Mouse (Mus musculus) lung, embryonic 16.5 days (tissue): ENCODE measurements around the gene Rnf123. TPM values are rescaled to one million over a fixed set of nuclear protein-coding genes. Genes with fewer than 3 reads are reported as not detected.

Experiments used
- ATAC-seq: fragments of 200-750 bp; cut with Nextera tagmentation; 2 replicates; pipeline ENCODE4 v1.8.0; 2017; ENCODE audit warnings: low read depth, mild to moderate bottlenecking, moderate library complexity
- H3K27ac ChIP-seq: fragments of 300-500 bp; sonication (generic); 2 replicates; pipeline ENCODE4 v1.5.1; 2014; ENCODE audit warnings: mild to moderate bottlenecking, control low read depth, low read length
- H3K27me3 ChIP-seq: fragments of 300-500 bp; sonication (generic); 2 replicates; pipeline ENCODE4 v1.6.1; 2014; ENCODE audit warnings: low read depth, low read length, mixed read lengths; ENCODE audit not compliant: control insufficient read depth, insufficient read depth
- H3K36me3 ChIP-seq: fragments of 300-500 bp; sonication (generic); 2 replicates; pipeline ENCODE4 v1.6.1; 2014; ENCODE audit warnings: low read length; ENCODE audit not compliant: control insufficient read depth, insufficient read depth
- H3K4me1 ChIP-seq: fragments of 300-500 bp; sonication (generic); replicated peaks from 2 replicates; pipeline ENCODE4 v1.6.1; 2014; ENCODE audit warnings: low read length, mixed read lengths; ENCODE audit not compliant: control insufficient read depth, insufficient read depth
- H3K4me2 ChIP-seq: fragments of 300-500 bp; sonication (generic); 2 replicates; pipeline ENCODE4 v1.6.1; 2014; ENCODE audit warnings: low read depth, low read length, control low read depth
- H3K4me3 ChIP-seq: fragments of 300-500 bp; sonication (generic); 2 replicates; pipeline ENCODE4 v1.5.1; 2014; ENCODE audit warnings: mild to moderate bottlenecking, low read length, control low read depth
- H3K9ac ChIP-seq: fragments of 300-500 bp; sonication (generic); 2 replicates; pipeline ENCODE4 v1.6.1; 2014; ENCODE audit warnings: low read length, control low read depth
- H3K9me3 ChIP-seq: fragments of 300-500 bp; sonication (generic); 2 replicates; pipeline ENCODE4 v1.6.1; 2016; ENCODE audit warnings: low read length; ENCODE audit not compliant: control insufficient read depth
- WGBS: fragments of 180-500 bp; shearing (Covaris S2); extraction: QIAGEN DNeasy Blood & Tissue Kit; methylation state at CpG from one replicate; pipeline ENCODE4 v1.1.7; 2014; 5-methylcytosine and 5-hydroxymethylcytosine counted together
- polyA plus RNA-seq: library from polyadenylated mRNA; unstranded; fragments of >200 nt; fragmentation: Nextera tagmentation; extraction: Ambion mirVana; gene quantifications from 2 replicates; pipeline ENCODE4 v1.2.1, GENCODE M21; 2015

Rnf123 gene
- polyA plus RNA-seq, 1 experiment from 2014 or later, result 24.9 TPM

DNA sequence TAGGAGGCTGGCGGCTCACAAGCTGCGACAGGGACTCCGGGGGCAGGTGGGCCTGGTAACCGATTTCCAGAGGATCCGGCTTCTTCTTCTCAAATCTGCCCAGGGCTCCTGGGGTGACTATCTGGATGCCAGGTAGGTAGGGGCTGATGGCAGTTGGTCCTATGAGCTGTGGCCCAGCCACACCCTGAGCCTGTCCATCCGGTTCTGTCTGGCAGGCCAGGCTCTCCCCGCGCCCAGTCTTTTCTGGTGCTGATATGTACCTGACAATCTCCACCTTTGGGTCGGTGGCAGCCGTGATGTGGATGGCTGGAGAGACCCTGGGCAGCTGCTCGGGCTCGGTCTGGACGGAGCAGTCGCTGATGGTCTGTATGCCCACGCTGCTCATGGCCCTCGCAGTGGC, 27.0 kb upstream of the Rnf123 start:
- Histone ChIP-seq H3K36me3 (no peaks in the 10 kb centered on the region), H3K27me3 (peaks cover 2% of the 10 kb centered on the region; the same call in 1 of the 2 replicates), H3K27ac (no peak overlapping the region), H3K4me1 (peaks cover 10% of the 10 kb centered on the region), H3K9ac (peak overlapping the region; percentile 11; the same call in 1 of the 2 replicates), H3K4me3 (no peak overlapping the region), H3K9me3 (no peaks in the 10 kb centered on the region), H3K4me2 (peak overlapping the region; percentile 67)
- 75% methylated on average over 16 of the region's 16 CpGs for WGBS
- no peak for ATAC-seq

DNA sequence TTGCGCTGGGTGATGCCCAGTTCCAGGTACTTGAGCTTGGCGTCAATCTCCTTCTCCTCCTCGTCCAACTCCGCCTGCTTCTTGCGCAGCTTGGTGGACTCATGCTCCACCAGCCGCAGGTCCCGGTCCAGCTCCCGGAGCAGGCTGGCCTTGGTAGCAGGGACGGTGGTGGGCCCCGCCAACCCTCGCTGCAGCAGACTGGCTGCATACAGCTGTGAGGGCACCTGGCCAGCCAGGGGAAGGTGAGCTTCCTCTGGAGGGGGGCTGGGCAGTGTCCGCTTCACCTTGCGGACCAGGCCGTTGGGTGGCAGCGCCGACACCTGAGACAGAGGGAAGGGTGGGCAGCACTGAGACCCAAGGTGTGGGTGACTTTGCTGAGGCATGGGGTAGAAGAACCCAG, 24.7 kb upstream of the Rnf123 start:
- ATAC-seq, result no peak
- no peak overlapping the region for H3K4me3 ChIP-seq
- no peak overlapping the region for H3K9ac ChIP-seq
- H3K27ac ChIP-seq, result no peak overlapping the region
- no peaks in the 10 kb centered on the region; the same call in 1 of the 2 replicates for H3K27me3 ChIP-seq
- no peaks in the 10 kb centered on the region for H3K36me3 ChIP-seq
- H3K4me2 ChIP-seq, result no peak overlapping the region
- H3K4me1 ChIP-seq, result peaks cover 10% of the 10 kb centered on the region
- WGBS, result 89% methylated on average over 16 of the region's 16 CpGs
- H3K9me3 ChIP-seq, result no peaks in the 10 kb centered on the region

DNA sequence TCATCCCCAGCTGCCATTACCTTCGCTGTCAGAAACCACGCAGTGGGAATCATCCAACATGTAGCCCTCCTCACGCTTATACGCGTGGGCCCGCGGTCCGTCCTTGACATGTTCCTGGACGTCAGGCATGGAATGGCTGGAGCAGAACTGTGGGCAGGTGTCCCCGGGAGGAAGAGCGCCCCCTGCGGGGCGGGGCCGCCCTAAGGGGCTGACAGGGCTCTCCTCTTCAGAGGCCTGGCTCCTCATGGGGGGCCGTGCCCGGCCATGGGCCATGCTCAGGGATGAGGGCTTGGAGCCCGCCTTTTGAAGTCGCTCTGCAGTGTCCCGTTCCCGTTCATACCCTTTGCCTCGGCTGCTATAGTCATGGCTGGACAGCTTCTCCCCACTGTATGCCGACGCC, 22.9 kb upstream of the Rnf123 start:
- Histone ChIP-seq H3K9ac (no peak overlapping the region), H3K9me3 (no peaks in the 10 kb centered on the region), H3K4me3 (no peak overlapping the region), H3K27me3 (no peaks in the 10 kb centered on the region), H3K4me1 (peaks cover 8% of the 10 kb centered on the region), H3K4me2 (no peak overlapping the region), H3K27ac (no peak overlapping the region), H3K36me3 (no peaks in the 10 kb centered on the region)
- no peak for ATAC-seq
- WGBS, result 89% methylated on average over 23 of the region's 23 CpGs

DNA sequence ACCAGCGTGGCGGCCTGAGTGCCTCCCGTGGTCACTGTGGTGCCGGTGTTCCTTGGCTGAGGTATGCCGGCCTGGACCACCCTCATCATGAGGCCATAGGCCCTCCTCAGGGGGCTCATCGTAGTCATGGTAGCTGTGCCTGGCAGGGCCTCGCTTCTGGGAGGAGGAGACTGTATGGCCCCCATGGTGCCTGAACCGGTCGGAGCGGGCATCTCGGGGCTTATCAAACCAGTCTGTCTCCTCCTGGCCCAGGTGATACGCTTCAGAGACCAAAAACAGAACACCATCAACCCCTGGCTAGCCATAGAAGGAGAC, 22.4 kb upstream of the Rnf123 start:
- Histone ChIP-seq H3K27me3 (no peaks in the 10 kb centered on the region), H3K4me2 (no peak overlapping the region), H3K4me3 (no peak overlapping the region), H3K4me1 (peaks cover 2% of the 10 kb centered on the region), H3K9me3 (no peaks in the 10 kb centered on the region), H3K27ac (no peak overlapping the region), H3K9ac (no peak overlapping the region), H3K36me3 (no peaks in the 10 kb centered on the region)
- whole genome bisulfite sequencing, result 86% methylated on average over 12 of the region's 12 CpGs
- no peak for ATAC-seq

DNA sequence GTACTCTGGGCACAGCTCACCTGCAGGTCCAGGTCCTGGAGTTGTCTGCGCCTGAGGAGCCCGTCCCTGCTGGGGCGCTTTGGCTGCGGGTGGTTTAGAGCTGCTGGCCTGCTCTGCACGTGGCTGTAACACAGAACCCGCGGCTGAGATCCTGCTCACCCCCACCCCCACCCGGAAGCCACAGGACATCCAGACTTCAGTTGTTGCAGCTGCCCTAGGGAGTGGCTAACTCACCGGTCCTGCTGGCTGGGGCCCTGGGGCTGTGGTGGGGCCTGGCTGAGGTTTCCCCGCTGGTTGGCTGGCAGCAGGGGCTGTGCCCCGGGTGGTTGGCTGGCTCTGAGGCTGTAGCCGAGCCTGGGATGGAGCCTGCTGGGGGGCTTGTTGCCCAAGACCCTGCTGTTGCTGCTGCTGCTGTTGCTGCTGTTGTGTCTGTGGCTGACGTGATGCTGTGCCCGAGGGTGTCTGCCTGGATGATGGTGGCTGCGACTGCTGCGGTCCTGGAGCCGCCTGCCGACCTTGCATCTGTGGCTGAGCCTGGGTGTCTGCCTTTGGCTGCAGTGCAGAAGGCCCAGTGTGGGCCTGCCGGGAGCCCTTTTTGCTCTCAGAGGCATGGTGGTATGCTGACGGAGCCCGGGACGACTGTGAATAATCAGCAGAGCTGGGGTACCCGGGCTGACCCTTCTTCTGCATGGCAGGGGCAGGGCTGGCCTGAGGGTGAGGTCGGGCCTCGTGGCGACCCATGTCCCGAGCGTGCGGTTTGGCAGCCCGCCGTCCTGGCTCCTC, 21.8 kb upstream of the Rnf123 start:
- Histone ChIP-seq H3K4me2 (no peak overlapping the region), H3K9me3 (no peaks in the 10 kb centered on the region), H3K27ac (no peak overlapping the region), H3K4me1 (no peaks in the 10 kb centered on the region; the same call in 1 of the 2 replicates), H3K9ac (peak overlapping the region; percentile 46), H3K36me3 (no peaks in the 10 kb centered on the region), H3K27me3 (no peaks in the 10 kb centered on the region), H3K4me3 (no peak overlapping the region)
- 46% methylated on average over 31 of the region's 31 CpGs for WGBS
- peak; percentile 59; the same call in 1 of the 2 replicates for ATAC-seq

DNA sequence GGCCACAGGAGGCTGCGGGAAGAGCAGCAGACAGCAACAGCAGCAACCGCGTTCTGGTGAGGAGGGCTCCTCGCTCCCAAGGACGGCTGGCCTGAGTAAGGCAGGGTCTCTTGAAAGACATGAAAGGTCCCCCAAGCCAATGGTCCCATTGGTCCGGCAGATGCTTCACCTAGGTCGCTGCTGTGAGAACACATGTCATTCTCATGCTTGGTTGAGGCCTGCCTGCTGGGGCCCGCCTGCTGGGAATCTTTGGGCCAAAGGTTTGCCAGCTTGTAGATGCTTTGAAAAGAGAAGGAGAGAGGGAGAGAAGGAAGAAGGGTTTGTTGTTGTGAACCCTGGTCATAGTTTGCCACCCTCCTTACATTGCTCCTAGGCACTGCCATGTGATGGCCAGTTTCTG, 16.5 kb upstream of the Rnf123 start:
- Histone ChIP-seq H3K4me2 (no peak overlapping the region), H3K4me1 (peaks cover 9% of the 10 kb centered on the region), H3K4me3 (no peak overlapping the region), H3K36me3 (no peaks in the 10 kb centered on the region), H3K9ac (no peak overlapping the region), H3K27me3 (no peaks in the 10 kb centered on the region), H3K9me3 (no peaks in the 10 kb centered on the region), H3K27ac (no peak overlapping the region)
- no peak for ATAC-seq
- 82% methylated on average over 8 of the region's 8 CpGs for WGBS

DNA sequence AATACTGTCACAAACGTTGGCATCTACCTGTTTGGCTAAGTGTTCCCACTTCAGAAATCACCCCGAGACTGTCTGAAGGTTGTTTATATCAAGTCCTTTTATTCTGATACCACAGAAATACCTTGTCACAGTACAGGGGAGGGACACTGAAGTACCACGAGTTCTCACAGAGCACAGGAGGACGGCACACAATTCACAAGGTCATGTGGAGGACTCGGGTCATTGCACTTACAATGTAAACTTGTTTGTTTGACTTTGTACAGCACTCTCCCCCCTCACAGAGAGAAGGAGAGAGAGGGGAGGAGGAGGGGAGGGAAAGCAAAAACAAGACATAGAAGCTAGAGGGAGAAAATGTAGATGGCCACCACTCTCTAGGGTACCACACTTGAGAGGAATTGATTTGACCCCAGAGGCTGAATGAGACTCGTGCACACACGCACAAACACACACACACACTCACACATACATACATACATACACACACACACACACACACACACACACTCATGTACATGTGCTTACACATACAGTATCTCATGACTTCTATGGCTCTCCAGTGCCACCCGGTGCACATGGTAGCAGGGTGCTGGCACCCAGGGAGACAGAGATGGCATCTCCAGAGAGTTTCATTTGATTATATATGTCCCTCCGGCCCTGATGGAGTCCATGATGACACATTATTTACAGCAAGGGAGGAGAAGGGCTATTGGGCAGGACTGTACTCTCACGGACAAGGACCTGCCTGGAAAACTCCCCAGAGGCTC, 13.0 kb upstream of the Rnf123 start:
- Histone ChIP-seq H3K36me3 (peaks cover 7% of the 10 kb centered on the region; the same call in 1 of the 2 replicates), H3K4me3 (no peak overlapping the region), H3K27me3 (no peaks in the 10 kb centered on the region), H3K27ac (no peak overlapping the region), H3K4me2 (no peak overlapping the region), H3K9ac (no peak overlapping the region), H3K4me1 (peaks cover 12% of the 10 kb centered on the region), H3K9me3 (no peaks in the 10 kb centered on the region)
- ATAC-seq, result no peak
- 52% methylated on average over 10 of the region's 10 CpGs for WGBS

DNA sequence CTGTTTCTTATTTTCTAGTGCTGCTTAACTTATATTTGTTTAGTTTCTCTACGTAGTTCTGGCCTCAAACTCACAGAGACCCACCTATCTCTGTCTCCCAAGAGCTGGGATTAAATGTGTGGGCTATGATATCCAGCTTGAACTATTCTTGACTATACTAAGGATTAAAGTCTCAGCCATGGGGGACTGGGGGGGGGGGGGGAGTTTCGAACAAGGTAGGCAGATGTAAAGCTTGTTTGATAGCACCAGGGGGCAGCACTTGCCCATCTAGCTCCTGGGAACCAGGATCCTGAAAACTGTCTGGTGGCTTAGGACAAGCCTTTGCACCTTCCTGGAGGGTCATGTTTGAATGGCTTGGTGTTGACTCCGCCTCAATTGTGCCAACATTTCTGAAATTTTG, 12.4 kb upstream of the Rnf123 start:
- Histone ChIP-seq H3K27ac (no peak overlapping the region; the same call in 1 of the 2 replicates), H3K4me2 (peak overlapping the region; percentile 99), H3K9me3 (no peaks in the 10 kb centered on the region), H3K9ac (peak overlapping the region; percentile 82), H3K36me3 (peaks cover 12% of the 10 kb centered on the region; the same call in 1 of the 2 replicates), H3K4me3 (peak overlapping the region; percentile 76), H3K4me1 (peaks cover 12% of the 10 kb centered on the region), H3K27me3 (no peaks in the 10 kb centered on the region)
- no peak for ATAC-seq
- 4% methylated on average over 3 of the region's 3 CpGs for WGBS

DNA sequence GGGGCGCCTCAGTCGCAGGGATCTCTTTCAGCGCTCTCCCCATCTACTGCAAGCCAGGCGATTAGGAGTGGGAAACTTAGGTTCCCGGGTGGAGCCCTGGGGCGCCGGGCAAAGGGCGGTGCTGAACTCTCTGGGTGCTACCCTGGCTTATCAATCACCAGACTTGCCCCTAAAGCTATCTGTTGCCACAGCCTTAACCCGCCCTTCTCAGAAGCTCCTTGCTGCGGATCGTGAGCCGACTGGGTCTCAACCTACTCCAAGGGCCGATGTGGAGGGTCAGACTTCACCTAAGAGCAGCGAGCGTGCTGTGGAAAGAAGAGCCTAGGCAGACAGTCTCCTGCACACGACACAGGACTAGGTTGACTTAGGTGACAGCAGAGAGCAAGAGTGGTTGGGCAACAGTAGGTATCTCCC, 11.9 kb upstream of the Rnf123 start:
- H3K4me1 ChIP-seq, result peaks cover 12% of the 10 kb centered on the region
- peak overlapping the region; percentile 38 for H3K27ac ChIP-seq
- H3K4me2 ChIP-seq, result peak overlapping the region; percentile 99
- WGBS, result under 1% methylated on average over 16 of the region's 16 CpGs
- H3K9ac ChIP-seq, result peak overlapping the region; percentile 82
- H3K4me3 ChIP-seq, result peak overlapping the region; percentile 76
- peak; percentile 29 for ATAC-seq
- no peaks in the 10 kb centered on the region for H3K9me3 ChIP-seq
- peaks cover 17% of the 10 kb centered on the region; the same call in 1 of the 2 replicates for H3K36me3 ChIP-seq
- H3K27me3 ChIP-seq, result no peaks in the 10 kb centered on the region
